Mouse (Mus musculus) retina, embryonic 14.5 days (tissue): ENCODE results near the gene Usp9y.

ENCODE experiments used
- DNase-seq: peaks from one replicate; pipeline ENCODE4 v3.0.0-alpha.2; 2015; ENCODE audit warnings: low spot score

Usp9y gene

GRCm38 (mm10) chrY:1459682-1460081 lies at the start of gene Usp9y:
Gene Usp9y, minus strand, starts transcription at chrY:1459782.
- DNase-seq, result no peak

GRCm38 (mm10) chrY:1293708-1294107 lies 165.9 kb downstream of the Usp9y start:
- DNase-seq, result no peak

- peak; percentile 68 for DNase-seq
Observed at GRCm38 (mm10) chrY:1286171-1286795, 173.3 kb downstream of the Usp9y start, which contains the start of gene Ddx3y. Gene Ddx3y, minus strand, starts transcription at chrY:1286629.

- DNase-seq, result peak; percentile 15
Observed at GRCm38 (mm10) chrY:1285735-1286134, 173.8 kb downstream of the Usp9y start.
